Mouse (Mus musculus) right cerebral cortex, postnatal 25 days (tissue): ENCODE data around the gene Uvrag.

ENCODE experiments used
- DNase-seq: peaks from one replicate; pipeline ENCODE4 v3.0.0; 2022

The Uvrag gene

GRCm38 (mm10) chr7:99136789-99137188 lies 4.2 kb downstream of the Uvrag start:
- DNase-seq = no peak

- no peak for DNase-seq
Observed at GRCm38 (mm10) chr7:99133811-99134402, 7.0 kb downstream of the Uvrag start.

GRCm38 (mm10) chr7:99132597-99132996 lies 8.3 kb downstream of the Uvrag start:
- no peak for DNase-seq

- no peak for DNase-seq
Observed at GRCm38 (mm10) chr7:99131819-99132353, 9.1 kb downstream of the Uvrag start.

- no peak for DNase-seq
Observed at GRCm38 (mm10) chr7:99128965-99129364, 12.0 kb downstream of the Uvrag start.

- no peak for DNase-seq
Observed at GRCm38 (mm10) chr7:99128020-99128950, 12.7 kb downstream of the Uvrag start.

GRCm38 (mm10) chr7:99126057-99126456 lies 14.9 kb downstream of the Uvrag start:
- DNase-seq = no peak

- no peak for DNase-seq
Observed at GRCm38 (mm10) chr7:99122651-99123050, 18.3 kb downstream of the Uvrag start.

- no peak for DNase-seq
Observed at GRCm38 (mm10) chr7:99120865-99121521, 19.9 kb downstream of the Uvrag start.

GRCm38 (mm10) chr7:99120082-99120481 lies 20.9 kb downstream of the Uvrag start:
- no peak for DNase-seq

GRCm38 (mm10) chr7:99116781-99117180 lies 24.2 kb downstream of the Uvrag start:
- no peak for DNase-seq

- DNase-seq = no peak
Observed at GRCm38 (mm10) chr7:99114006-99114726, 26.8 kb downstream of the Uvrag start.

GRCm38 (mm10) chr7:99107566-99107965 lies 33.4 kb downstream of the Uvrag start:
- DNase-seq = no peak

GRCm38 (mm10) chr7:99106714-99107270 lies 34.1 kb downstream of the Uvrag start:
- no peak for DNase-seq

GRCm38 (mm10) chr7:99101767-99102593 lies 39.0 kb downstream of the Uvrag start:
- no peak for DNase-seq

- no peak for DNase-seq
Observed at GRCm38 (mm10) chr7:99101076-99101475, 39.9 kb downstream of the Uvrag start.

- DNase-seq = no peak
Observed at GRCm38 (mm10) chr7:99100573-99100972, 40.4 kb downstream of the Uvrag start.

GRCm38 (mm10) chr7:99100087-99100486 lies 40.9 kb downstream of the Uvrag start:
- DNase-seq = no peak

GRCm38 (mm10) chr7:99097781-99098180 lies 43.2 kb downstream of the Uvrag start:
- DNase-seq = no peak

GRCm38 (mm10) chr7:99097128-99097527 lies 43.8 kb downstream of the Uvrag start:
- no peak for DNase-seq

GRCm38 (mm10) chr7:99095191-99095590 lies 45.8 kb downstream of the Uvrag start:
- DNase-seq = no peak
